20 mouse cellular contexts compared by ENCODE assay signal in the genomic region with DNA sequence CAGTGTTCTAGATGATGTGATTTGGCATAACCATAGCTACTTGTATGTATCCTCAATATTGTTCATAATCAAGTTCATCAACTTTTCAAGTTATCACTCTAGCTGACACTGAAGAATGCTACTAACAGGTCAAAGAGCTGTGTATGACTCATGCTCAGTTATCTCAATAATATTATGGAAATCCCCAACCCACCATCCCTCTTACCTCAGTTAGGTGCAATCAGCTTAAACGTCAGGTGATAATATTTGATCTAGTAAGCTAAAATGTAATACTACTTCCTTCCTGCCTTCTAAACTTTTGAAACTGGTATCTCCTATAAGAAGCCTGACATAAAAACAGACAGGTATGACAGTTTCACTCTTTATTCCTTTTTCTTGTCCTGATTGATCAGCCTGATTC.
DNase-seq lines count a peak whose midpoint lies in the region; ATAC-seq and TF ChIP-seq lines count a peak whose summit lies in the region.
"Had no signal": no experiment of that assay in that cellular context is flagged by ENCODE, and none has a peak within 500 bp of the region (broad histone marks: within the 10 kb centered on the region; RNA-seq: fewer than 3 reads in every experiment).

No protein-coding gene starts in this region.

- H3K9me3 ChIP-seq in intestine, postnatal 0 days (ENCODE audit: control insufficient read depth) = no peaks in the 10 kb centered on the region
- H3K9me3 ChIP-seq in intestine, embryonic 15.5 days = no peaks in the 10 kb centered on the region
- H3K9me3 ChIP-seq: embryonic facial prominence, embryonic 12.5 days had no signal

- no peak overlapping the region for H3K4me2 ChIP-seq in intestine, postnatal 0 days (replicated peaks; ENCODE audit: low read depth)
- H3K4me2 ChIP-seq in intestine, embryonic 15.5 days (replicated peaks) = no peak overlapping the region
- H3K4me2 ChIP-seq: embryonic facial prominence, embryonic 12.5 days; forebrain, embryonic 13.5 days; forebrain, embryonic 15.5 days had no signal

- no peak overlapping the region for H3K9ac ChIP-seq in intestine, postnatal 0 days (ENCODE audit: low read depth, low read length)
- H3K9ac ChIP-seq in intestine, embryonic 15.5 days = no peak overlapping the region
- H3K9ac ChIP-seq: embryonic facial prominence, embryonic 12.5 days; forebrain, embryonic 13.5 days; forebrain, embryonic 15.5 days; forebrain, postnatal 0 days had no signal

- no peak for TF ChIP-seq CTCF in intestine, postnatal 0 days (IDR thresholded peaks at IDR 0.05; ENCODE audit: low read depth)

- 50% methylated on average over 1 of the region's 1 CpGs for WGBS in intestine, postnatal 0 days
- 73% methylated on average over 1 of the region's 1 CpGs for WGBS in intestine, embryonic 15.5 days

- peak; percentile 47; the same call in 1 of the 2 replicates for ATAC-seq in intestine, postnatal 0 days
- no peak for ATAC-seq in intestine, embryonic 15.5 days
- ATAC-seq in inflammation-experienced regulatory T-cells, adult 6 months = peak; percentile 53
- ATAC-seq: forebrain, embryonic 13.5 days; forebrain, embryonic 15.5 days; forebrain, postnatal 0 days had no signal

- no peaks in the 10 kb centered on the region for H3K36me3 ChIP-seq in intestine, postnatal 0 days (ENCODE audit: control insufficient read depth, insufficient read depth)
- no peaks in the 10 kb centered on the region for H3K36me3 ChIP-seq in intestine, embryonic 15.5 days
- H3K36me3 ChIP-seq: embryonic facial prominence, embryonic 10.5 days; embryonic facial prominence, embryonic 12.5 days; forebrain, embryonic 15.5 days had no signal

- intact Hi-C loops in left cerebral cortex, postnatal 36 days (cut with DNase I) = no loop called here

- H3K4me1 ChIP-seq in intestine, postnatal 0 days (replicated peaks; ENCODE audit: control insufficient read depth, insufficient read depth, low read length) = no peaks in the 10 kb centered on the region
- no peaks in the 10 kb centered on the region for H3K4me1 ChIP-seq in intestine, embryonic 15.5 days (replicated peaks)
- H3K4me1 ChIP-seq: embryonic facial prominence, embryonic 10.5 days; embryonic facial prominence, embryonic 12.5 days; forebrain, embryonic 13.5 days; forebrain, embryonic 15.5 days had no signal

- no peak for DNase-seq in left cerebral cortex, postnatal 36 days (ENCODE audit: low spot score in 2 of 2)
- no peak for DNase-seq in lung, postnatal 14 days
- DNase-seq: adrenal gland, adult 8-10 months; adrenal gland, postnatal 14 days; adrenal gland, postnatal 36 days; B cell, adult 2 months; cerebellum, adult 11 months; cerebellum, adult 18-20 months; cerebellum, adult 8-10 months; cerebellum, adult 9-11 months; cerebellum, postnatal 14 days; cerebellum, postnatal 36 days; forebrain, postnatal 0 days had no signal

- H3K27ac ChIP-seq in intestine, postnatal 0 days (ENCODE audit: low read depth, low read length) = no peak overlapping the region
- no peak overlapping the region for H3K27ac ChIP-seq in intestine, embryonic 15.5 days
- H3K27ac ChIP-seq: embryonic facial prominence, embryonic 10.5 days; embryonic facial prominence, embryonic 12.5 days; forebrain, embryonic 13.5 days; forebrain, embryonic 15.5 days had no signal

- no peak overlapping the region for H3K4me3 ChIP-seq in intestine, postnatal 0 days (ENCODE audit: low read depth, low read length)
- no peak overlapping the region for H3K4me3 ChIP-seq in intestine, embryonic 15.5 days (replicated peaks)
- H3K4me3 ChIP-seq: embryonic facial prominence, embryonic 10.5 days; embryonic facial prominence, embryonic 12.5 days; forebrain, embryonic 13.5 days; forebrain, embryonic 15.5 days had no signal

- H3K27me3 ChIP-seq in intestine, postnatal 0 days (replicated peaks; ENCODE audit: control insufficient read depth, insufficient read depth, low read length) = no peaks in the 10 kb centered on the region
- no peaks in the 10 kb centered on the region for H3K27me3 ChIP-seq in intestine, embryonic 15.5 days (replicated peaks)
- H3K27me3 ChIP-seq: embryonic facial prominence, embryonic 12.5 days; forebrain, embryonic 13.5 days; forebrain, embryonic 15.5 days had no signal
